Comparison of ENCODE assay signal across 8 mouse cellular contexts in the genomic region with DNA sequence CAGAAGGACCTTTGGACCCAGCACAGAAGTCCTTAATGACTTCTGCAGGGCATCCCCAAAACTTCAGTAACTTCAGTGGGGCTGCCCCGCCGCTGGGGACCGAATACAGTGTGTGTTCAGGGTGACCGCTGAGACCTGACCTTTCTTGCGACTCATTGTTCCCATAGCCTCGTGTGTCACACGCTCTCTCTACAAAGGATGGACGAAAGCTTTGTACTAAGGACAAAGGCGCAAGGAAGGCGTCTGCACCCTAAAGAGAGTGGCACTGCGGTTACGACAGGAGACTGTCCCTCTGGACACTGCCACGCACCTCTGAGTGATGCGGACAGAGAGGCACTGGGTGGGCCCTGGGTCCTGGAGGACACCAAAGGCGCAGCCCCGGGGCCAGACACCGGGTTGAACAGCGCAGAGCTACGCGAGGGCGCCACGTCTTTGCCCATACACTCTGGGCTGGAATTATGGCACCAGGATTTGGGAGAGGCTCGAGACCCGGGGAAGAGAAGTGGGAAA. TPM values are rescaled to one million over a fixed set of nuclear protein-coding genes. Genes with fewer than 3 reads are reported as not detected.
DNase-seq lines count a peak whose midpoint lies in the region; ATAC-seq and TF ChIP-seq lines count a peak whose summit lies in the region.

No protein-coding gene starts in this region.

- H3K4me3 ChIP-seq in gastrocnemius, adult 2 months: peak overlapping the region; percentile 94
- peak overlapping the region; percentile 79 for H3K4me3 ChIP-seq in E14TG2a.4 (replicated peaks; ENCODE audit: low read length)
- H3K4me3 ChIP-seq in embryonic facial prominence, embryonic 15.5 days (replicated peaks): peak overlapping the region; percentile 60
- peak overlapping the region; percentile 67 for H3K4me3 ChIP-seq in midbrain, embryonic 13.5 days (replicated peaks)

- peaks cover 39% of the 10 kb centered on the region for H3K27me3 ChIP-seq in E14TG2a.4 (ENCODE audit: insufficient read depth, low read length)
- peaks cover 22% of the 10 kb centered on the region for H3K27me3 ChIP-seq in embryonic facial prominence, embryonic 15.5 days
- no peaks in the 10 kb centered on the region for H3K27me3 ChIP-seq in midbrain, embryonic 13.5 days

- H3K9me3 ChIP-seq in E14TG2a.4 (ENCODE audit: low read length): no peaks in the 10 kb centered on the region
- H3K9me3 ChIP-seq in embryonic facial prominence, embryonic 15.5 days (replicated peaks): no peaks in the 10 kb centered on the region
- no peaks in the 10 kb centered on the region for H3K9me3 ChIP-seq in midbrain, embryonic 13.5 days

- H3K27ac ChIP-seq in gastrocnemius, adult 2 months: peak overlapping the region; percentile 95
- H3K27ac ChIP-seq in embryonic facial prominence, embryonic 15.5 days (replicated peaks): peak overlapping the region; percentile 87
- H3K27ac ChIP-seq in midbrain, embryonic 13.5 days: peak overlapping the region; percentile 94

- peaks cover 76% of the 10 kb centered on the region for H3K4me1 ChIP-seq in E14TG2a.4 (replicated peaks; ENCODE audit: low read depth, low read length)
- H3K4me1 ChIP-seq in embryonic facial prominence, embryonic 15.5 days: peaks cover 47% of the 10 kb centered on the region
- peaks cover 73% of the 10 kb centered on the region for H3K4me1 ChIP-seq in midbrain, embryonic 13.5 days (replicated peaks)

- H3K4me2 ChIP-seq in embryonic facial prominence, embryonic 15.5 days (replicated peaks): peak overlapping the region; percentile 89
- H3K4me2 ChIP-seq in midbrain, embryonic 13.5 days (replicated peaks): peak overlapping the region; percentile 95

- peak; percentile 61 for DNase-seq in gastrocnemius, adult 2 months
- no peak for DNase-seq in gastrocnemius, postnatal 36 days
- peak; percentile 63 for DNase-seq in induced T-regulatory cell, adult 2 months (ENCODE audit: low read depth)
- DNase-seq in right cerebral cortex, postnatal 14 days: no peak
- DNase-seq in urinary bladder, postnatal 36 days (ENCODE audit: low spot score in 2 of 2): no peak

- TF ChIP-seq CTCF in gastrocnemius, adult 2 months (IDR thresholded peaks at IDR 0.05): no peak
- no peak for TF ChIP-seq CTCF in E14TG2a.4 (conservative IDR thresholded peaks at IDR 0.05; ENCODE audit: low read length)

- WGBS in embryonic facial prominence, embryonic 15.5 days: 3% methylated on average over 24 of the region's 24 CpGs
- WGBS in midbrain, embryonic 13.5 days: under 1% methylated on average over 24 of the region's 24 CpGs

- peak overlapping the region; percentile 42 for H3K9ac ChIP-seq in embryonic facial prominence, embryonic 15.5 days
- peak overlapping the region; percentile 93 for H3K9ac ChIP-seq in midbrain, embryonic 13.5 days (replicated peaks)

- intact Hi-C loops in gastrocnemius, adult 2 months (cut with DNase I): no loop called here
- intact Hi-C loops in gastrocnemius, postnatal 36 days (cut with DNase I): no loop called here

- ATAC-seq in embryonic facial prominence, embryonic 15.5 days (ENCODE audit: insufficient number of reproducible peaks, low FRiP score, low TSS enrichment, low read depth): 0 out of 2 replicates have a peak, but pooled peaks have one; percentile 9
- ATAC-seq in midbrain, embryonic 13.5 days: peak; percentile 19

- H3K36me3 ChIP-seq in E14TG2a.4 (ENCODE audit: insufficient read depth, low read length): peaks cover 17% of the 10 kb centered on the region
- H3K36me3 ChIP-seq in embryonic facial prominence, embryonic 15.5 days: no peaks in the 10 kb centered on the region; the same call in 1 of the 2 replicates
- peaks cover 10% of the 10 kb centered on the region for H3K36me3 ChIP-seq in midbrain, embryonic 13.5 days

RNA-seq across cellular contexts. Expression of a gene that starts 1.7 kb away (rescaled TPM):
- 10 to 100 TPM; 18.1 to 21.5 TPM for total RNA-seq in gastrocnemius, adult 2 months (2021)
- total RNA-seq in gastrocnemius, postnatal 36 days (2021): 10 to 100 TPM; 12.8 to 18.3 TPM
- 3.8 and 5.6 TPM in 2 replicates for polyA plus RNA-seq in embryonic facial prominence, embryonic 15.5 days (2015; fragmentation: Nextera tagmentation; extraction: Ambion mirVana)
- polyA plus RNA-seq in midbrain, embryonic 13.5 days (2015; fragmentation: Nextera tagmentation; extraction: Ambion mirVana): 19.6 and 26.9 TPM in 2 replicates

RNA-seq across cellular contexts. Expression of a gene that starts 9.0 kb away (rescaled TPM):
- total RNA-seq in gastrocnemius, adult 2 months (2021): 10 to 100 TPM; 65.6 to 73.1 TPM
- 10 to 100 TPM; 56.2 to 64.3 TPM for total RNA-seq in gastrocnemius, postnatal 36 days (2021)
- 99.6 and 104 TPM in 2 replicates for polyA plus RNA-seq in embryonic facial prominence, embryonic 15.5 days (2015; fragmentation: Nextera tagmentation; extraction: Ambion mirVana)
- polyA plus RNA-seq in midbrain, embryonic 13.5 days (2015; fragmentation: Nextera tagmentation; extraction: Ambion mirVana): 160 TPM in 2 replicates

RNA-seq across cellular contexts. Expression of a gene that starts 25.2 kb away (rescaled TPM):
- 100 to 1,000 TPM in 1 of 2 experiments, 10 to 100 TPM in 1; 66.5 to 182 TPM for total RNA-seq in gastrocnemius, adult 2 months (2021)
- total RNA-seq in gastrocnemius, postnatal 36 days (2021): 10 to 100 TPM; 47.9 to 92.8 TPM
- 9.3 and 10.1 TPM in 2 replicates for polyA plus RNA-seq in embryonic facial prominence, embryonic 15.5 days (2015; fragmentation: Nextera tagmentation; extraction: Ambion mirVana)
- 7.7 and 10.5 TPM in 2 replicates for polyA plus RNA-seq in midbrain, embryonic 13.5 days (2015; fragmentation: Nextera tagmentation; extraction: Ambion mirVana)

RNA-seq across cellular contexts. Expression of a gene that starts 27.8 kb away (rescaled TPM):
- total RNA-seq in gastrocnemius, adult 2 months (2021): not detected
- total RNA-seq in gastrocnemius, postnatal 36 days (2021): under 1 TPM in 1 of 2 experiments, not detected in 1; 0.10 TPM
- polyA plus RNA-seq in embryonic facial prominence, embryonic 15.5 days (2015; fragmentation: Nextera tagmentation; extraction: Ambion mirVana): 0.45 and 0.64 TPM in 2 replicates
- polyA plus RNA-seq in midbrain, embryonic 13.5 days (2015; fragmentation: Nextera tagmentation; extraction: Ambion mirVana): 0.67 and 0.73 TPM in 2 replicates

RNA-seq across cellular contexts. Expression of a gene that starts 32.4 kb away (rescaled TPM):
- 1,000 to 10,000 TPM in 1 of 2 experiments, 100 to 1,000 TPM in 1; 932 to 1,039 TPM for total RNA-seq in gastrocnemius, adult 2 months (2021)
- total RNA-seq in gastrocnemius, postnatal 36 days (2021): 100 to 1,000 TPM; 802 to 969 TPM
- 4,781 and 4,906 TPM in 2 replicates for polyA plus RNA-seq in embryonic facial prominence, embryonic 15.5 days (2015; fragmentation: Nextera tagmentation; extraction: Ambion mirVana)
- polyA plus RNA-seq in midbrain, embryonic 13.5 days (2015; fragmentation: Nextera tagmentation; extraction: Ambion mirVana): 2,682 and 2,717 TPM in 2 replicates

Comparison
In these comparisons a context has a peak if more than half of its experiments do, and no peak if none do; other contexts are left out.
1. DNase-seq: peak in gastrocnemius, adult 2 months (single experiment) and induced T-regulatory cell, adult 2 months (single experiment); none in gastrocnemius, postnatal 36 days (0 of 2), right cerebral cortex, postnatal 14 days (single experiment) and urinary bladder, postnatal 36 days (0 of 2).
2. Peak in every context shown above with its lines, with median percentiles within 50 percentile points of each other: H3K27ac ChIP-seq and H3K4me3 ChIP-seq.